Mouse (Mus musculus) urinary bladder, adult 2 months (tissue): ENCODE measurements around the gene Serpina3f. TPM values are rescaled to one million over a fixed set of nuclear protein-coding genes. Genes with fewer than 3 reads are reported as not detected.

Source experiments
- DNase-seq: peaks from one replicate; pipeline ENCODE4 v3.0.0; 2022; ENCODE audit warnings: low spot score
- polyA plus RNA-seq: library from polyadenylated mRNA; depleted of rRNA; stranded (reverse); fragments of >200 nt; gene quantifications from 2 replicates; pipeline ENCODE4 v1.2.3, GENCODE M21; 2012; rRNA removed

Serpina3f gene
- polyA plus RNA-seq, 1 experiment: 0.43 TPM

- DNase-seq: no peak
Measured at GRCm38 (mm10) chr12:104248231-104248630, 33.9 kb downstream of the Serpina3f start.

GRCm38 (mm10) chr12:104261041-104261440, 46.7 kb downstream of the Serpina3f start:
- DNase-seq: no peak

GRCm38 (mm10) chr12:104262863-104263262, 48.5 kb downstream of the Serpina3f start, which contains the start of gene Serpina3i:
Gene Serpina3i, plus strand, starts transcription at chr12:104263122.
- no peak for DNase-seq

- no peak for DNase-seq
Measured at GRCm38 (mm10) chr12:104266374-104266773, 52.0 kb downstream of the Serpina3f start.

Other genes starting within 250 kb of the Serpina3f start
- gene Serpina11, start 224.6 kb upstream of the Serpina3f start, polyA plus RNA-seq: not detected in 2 replicates
- 0.01 TPM in 1 of 2 replicates, not detected in the other for gene Serpina9, start 200.8 kb upstream of the Serpina3f start, polyA plus RNA-seq
- gene Serpina12, start 170.1 kb upstream of the Serpina3f start, polyA plus RNA-seq: not detected in 2 replicates
- not detected in 2 replicates for gene Serpina5, start 113.4 kb upstream of the Serpina3f start, polyA plus RNA-seq
- gene Serpina3a, start 101.8 kb upstream of the Serpina3f start, polyA plus RNA-seq: not detected in 2 replicates
- 0.84 and 1.7 TPM in 2 replicates for gene Serpina3b, start 86.5 kb upstream of the Serpina3f start, polyA plus RNA-seq
- 4.5 and 5.4 TPM in 2 replicates for gene Serpina3c, start 60.7 kb upstream of the Serpina3f start, polyA plus RNA-seq
- gene Serpina3g, start 21.7 kb downstream of the Serpina3f start, polyA plus RNA-seq: 12.6 and 18.0 TPM in 2 replicates
- 0.36 and 0.38 TPM in 2 replicates for gene Serpina3i, start 48.6 kb downstream of the Serpina3f start, polyA plus RNA-seq
- gene Serpina3j, start 100.0 kb downstream of the Serpina3f start, polyA plus RNA-seq: 0.10 and 0.13 TPM in 2 replicates
- 0.22 and 0.25 TPM in 2 replicates for gene Serpina3k, start 123.9 kb downstream of the Serpina3f start, polyA plus RNA-seq
- gene Serpina3m, start 123.9 kb downstream of the Serpina3f start, polyA plus RNA-seq: 0.76 and 1.3 TPM in 2 replicates
- 95.8 and 133 TPM in 2 replicates for gene Serpina3n, start 192.2 kb downstream of the Serpina3f start, polyA plus RNA-seq